Mouse (Mus musculus) forebrain, postnatal 0 days (tissue): ENCODE data around the gene Lrrc43. TPM values are rescaled to one million over a fixed set of nuclear protein-coding genes. Genes with fewer than 3 reads are reported as not detected.

Source experiments
- ATAC-seq: fragments of 200-750 bp; cut with Nextera tagmentation; 2 replicates; pipeline ENCODE4 v1.8.0; 2017; ENCODE audit warnings: mild to moderate bottlenecking, moderate library complexity
- DNase-seq: peaks from one replicate; pipeline ENCODE4 v3.0.0-alpha.2; 2015
- H3K27ac ChIP-seq: fragments of 300-500 bp; sonication (generic); 2 replicates; pipeline ENCODE4 v1.5.1; 2014; ENCODE audit warnings: low read depth, mild to moderate bottlenecking, antibody characterized with exemption, low read length, moderate library complexity, mixed read lengths
- H3K27me3 ChIP-seq: fragments of 300-500 bp; sonication (generic); 2 replicates; pipeline ENCODE4 v1.6.1; 2014; ENCODE audit warnings: mild to moderate bottlenecking, low read length, mixed read lengths; ENCODE audit not compliant: insufficient read depth
- H3K36me3 ChIP-seq: fragments of 300-500 bp; sonication (generic); 2 replicates; pipeline ENCODE4 v1.6.1; 2014; ENCODE audit warnings: mild to moderate bottlenecking, moderate library complexity; ENCODE audit not compliant: insufficient read depth
- H3K4me1 ChIP-seq: fragments of 300-500 bp; sonication (generic); 2 replicates; pipeline ENCODE4 v1.6.1; 2014; ENCODE audit warnings: antibody characterized with exemption; ENCODE audit not compliant: insufficient read depth
- H3K4me2 ChIP-seq: fragments of 300-500 bp; sonication (generic); 2 replicates; pipeline ENCODE4 v1.6.1; 2014; ENCODE audit warnings: low read depth, mild to moderate bottlenecking, moderate library complexity
- H3K4me3 ChIP-seq: fragments of 300-500 bp; sonication (generic); 2 replicates; pipeline ENCODE4 v1.5.1; 2014; ENCODE audit warnings: low read depth, low read length, mixed read lengths
- H3K9ac ChIP-seq: fragments of 300-500 bp; sonication (generic); 2 replicates; pipeline ENCODE4 v1.6.1; 2014; ENCODE audit warnings: mild to moderate bottlenecking
- H3K9me3 ChIP-seq: fragments of 300-500 bp; sonication (generic); 2 replicates; pipeline ENCODE4 v1.6.1; 2016; ENCODE audit warnings: low read length
- CTCF ChIP-seq: sonication (generic); IDR thresholded peaks from 2 replicates; pipeline ENCODE4 v1.5.1; 2016; ENCODE audit warnings: antibody characterized with exemption, control low read depth, low read depth
- WGBS: fragments of 180-500 bp; shearing (Covaris S2); extraction: QIAGEN DNeasy Blood & Tissue Kit; methylation state at CpG from one replicate; pipeline ENCODE4 v1.1.7; 2014; 5-methylcytosine and 5-hydroxymethylcytosine counted together
- polyA plus RNA-seq: library from polyadenylated mRNA; unstranded; fragments of >200 nt; fragmentation: Nextera tagmentation; extraction: Ambion mirVana; gene quantifications from 2 replicates; pipeline ENCODE4 v1.2.1, GENCODE M21; 2015
- total RNA-seq: library from RNA; depleted of rRNA; stranded (reverse); fragments of >200 nt; gene quantifications from 2 replicates; pipeline ENCODE4 v1.2.3, GENCODE M21; 2014

Gene Lrrc43
- total and polyA plus RNA-seq, 2 experiments from 2014 or later = 1.3 to 1.5 TPM

DNA sequence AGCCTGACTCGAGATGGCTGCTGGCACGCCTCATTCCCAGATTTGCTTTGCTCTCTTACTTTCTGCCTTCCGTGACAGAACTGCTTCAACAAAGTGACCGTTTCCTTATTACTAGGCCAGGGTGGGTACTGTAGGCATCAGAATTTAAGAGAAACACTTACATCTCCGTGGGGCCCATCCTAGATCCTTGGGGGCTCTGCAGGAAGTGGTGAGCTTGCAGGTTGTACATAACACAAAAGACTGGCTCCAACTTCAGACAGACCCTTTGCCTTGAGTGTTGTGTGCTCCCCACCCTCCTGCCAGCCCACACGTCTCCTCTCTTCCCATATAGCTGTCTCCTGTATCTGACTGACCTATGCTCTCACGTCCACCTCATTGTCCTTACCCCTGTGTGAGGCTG lies 37.2 kb upstream of the Lrrc43 start:
- no peaks in the 10 kb centered on the region for H3K27me3 ChIP-seq
- no peak overlapping the region for H3K27ac ChIP-seq
- DNase-seq (no peak), ATAC-seq (no peak)
- no peaks in the 10 kb centered on the region for H3K4me1 ChIP-seq
- WGBS = 94% methylated on average over 7 of the region's 7 CpGs
- TF ChIP-seq CTCF = no peak
- H3K9me3 ChIP-seq = no peaks in the 10 kb centered on the region
- H3K4me2 ChIP-seq = no peak overlapping the region
- H3K9ac ChIP-seq = no peak overlapping the region
- no peak overlapping the region for H3K4me3 ChIP-seq
- peaks cover 88% of the 10 kb centered on the region for H3K36me3 ChIP-seq

- Histone ChIP-seq H3K4me2 (no peak overlapping the region), H3K4me1 (no peaks in the 10 kb centered on the region), H3K36me3 (peaks cover 8% of the 10 kb centered on the region), H3K9me3 (no peaks in the 10 kb centered on the region), H3K27ac (no peak overlapping the region), H3K4me3 (no peak overlapping the region), H3K27me3 (no peaks in the 10 kb centered on the region), H3K9ac (no peak overlapping the region)
- WGBS = 54% methylated on average over 5 of the region's 5 CpGs
- no peak for TF ChIP-seq CTCF
- ATAC-seq = no peak
- no peak for DNase-seq
Observed at GRCm38 (mm10) chr5:123461420-123461819, 27.7 kb upstream of the Lrrc43 start.

GRCm38 (mm10) chr5:123464638-123465037 lies 24.5 kb upstream of the Lrrc43 start:
- Histone ChIP-seq H3K4me3 (no peak overlapping the region), H3K9ac (no peak overlapping the region), H3K4me2 (no peak overlapping the region), H3K27me3 (no peaks in the 10 kb centered on the region), H3K9me3 (no peaks in the 10 kb centered on the region), H3K27ac (no peak overlapping the region), H3K4me1 (no peaks in the 10 kb centered on the region), H3K36me3 (no peaks in the 10 kb centered on the region)
- TF ChIP-seq CTCF = no peak
- DNase-seq (no peak), ATAC-seq (no peak)
- WGBS = 90% methylated on average over 1 of the region's 1 CpGs

- TF ChIP-seq CTCF = no peak
- H3K4me1 ChIP-seq = no peaks in the 10 kb centered on the region
- H3K9me3 ChIP-seq = no peaks in the 10 kb centered on the region
- no peak overlapping the region for H3K4me3 ChIP-seq
- H3K27ac ChIP-seq = no peak overlapping the region
- ATAC-seq (no peak), DNase-seq (no peak)
- no peaks in the 10 kb centered on the region for H3K27me3 ChIP-seq
- no peak overlapping the region for H3K4me2 ChIP-seq
- WGBS = 75% methylated on average over 10 of the region's 10 CpGs
- H3K9ac ChIP-seq = no peak overlapping the region
- H3K36me3 ChIP-seq = no peaks in the 10 kb centered on the region
Observed at GRCm38 (mm10) chr5:123470784-123471400, 18.2 kb upstream of the Lrrc43 start.

- Histone ChIP-seq H3K27me3 (no peaks in the 10 kb centered on the region), H3K4me1 (no peaks in the 10 kb centered on the region), H3K4me3 (no peak overlapping the region), H3K36me3 (no peaks in the 10 kb centered on the region), H3K9me3 (no peaks in the 10 kb centered on the region), H3K27ac (no peak overlapping the region), H3K4me2 (no peak overlapping the region), H3K9ac (no peak overlapping the region)
- no peak for TF ChIP-seq CTCF
- WGBS = 45% methylated on average over 5 of the region's 5 CpGs
- ATAC-seq (peak; percentile 85), DNase-seq (peak; percentile 45)
Observed at GRCm38 (mm10) chr5:123473817-123474216, 15.3 kb upstream of the Lrrc43 start.

DNA sequence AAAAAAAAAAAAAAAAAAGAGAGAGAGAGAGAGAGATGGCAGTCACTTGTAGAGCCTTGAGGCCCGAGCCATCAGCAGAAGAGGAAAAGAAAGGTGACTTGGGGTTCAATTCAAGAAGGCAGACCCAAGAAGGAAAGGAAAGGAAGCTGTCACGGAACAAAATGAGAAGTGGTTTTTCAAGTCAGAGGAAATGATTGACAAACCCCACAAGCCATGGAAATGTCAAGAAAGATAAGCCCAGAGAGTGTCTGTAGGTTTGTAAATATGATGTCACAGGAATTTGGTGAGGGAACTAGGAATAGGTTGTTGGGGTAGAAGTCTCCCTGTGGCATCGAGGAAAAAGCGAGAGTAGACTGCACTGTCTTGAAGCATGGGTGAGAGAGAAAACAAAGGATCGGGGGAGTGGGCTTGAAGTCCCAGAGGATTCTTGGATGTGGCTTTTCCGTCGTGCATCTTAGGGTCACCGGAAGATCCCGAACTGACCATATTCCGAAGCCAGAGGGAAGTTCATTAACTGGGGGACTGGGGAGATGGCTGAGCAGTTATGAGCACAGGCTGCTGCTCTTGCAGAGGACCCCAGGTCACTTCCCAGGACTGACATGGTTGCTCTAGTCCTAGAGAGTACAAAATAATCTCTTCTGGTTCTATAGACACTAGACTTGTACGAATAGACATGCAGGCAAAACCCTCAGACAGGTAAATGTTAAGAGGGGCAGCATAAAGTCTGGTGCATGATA lies 1.3 kb upstream of the Lrrc43 start:
- Histone ChIP-seq H3K27me3 (no peaks in the 10 kb centered on the region), H3K4me3 (no peak overlapping the region), H3K9me3 (no peaks in the 10 kb centered on the region), H3K4me2 (no peak overlapping the region), H3K9ac (no peak overlapping the region), H3K4me1 (0 out of 2 replicates have a peak, but pooled peaks cover 4% of the 10 kb centered on the region), H3K36me3 (no peaks in the 10 kb centered on the region), H3K27ac (no peak overlapping the region)
- DNase-seq (no peak), ATAC-seq (no peak)
- TF ChIP-seq CTCF = no peak
- 87% methylated on average over 11 of the region's 11 CpGs for WGBS

GRCm38 (mm10) chr5:123489935-123490334 lies 830 bp downstream of the Lrrc43 start:
- Histone ChIP-seq H3K9ac (no peak overlapping the region), H3K4me1 (0 out of 2 replicates have a peak, but pooled peaks cover 4% of the 10 kb centered on the region), H3K36me3 (no peaks in the 10 kb centered on the region), H3K27me3 (no peaks in the 10 kb centered on the region), H3K27ac (no peak overlapping the region), H3K4me2 (no peak overlapping the region), H3K4me3 (no peak overlapping the region), H3K9me3 (no peaks in the 10 kb centered on the region)
- no peak for ATAC-seq
- 78% methylated on average over 9 of the region's 9 CpGs for WGBS
- TF ChIP-seq CTCF = no peak
- DNase-seq = no peak
